Mouse (Mus musculus) heart, adult 2 months (tissue): ENCODE data around the gene Pld3.

Experiments
- CTCF ChIP-seq: fragments of 200-600 bp; IDR thresholded peaks from 2 replicates; pipeline ENCODE4 v1.8.1; 2022; ENCODE audit warnings: antibody characterized with exemption, mild to moderate bottlenecking, moderate library complexity
- EP300 ChIP-seq: fragments of 200-500 bp; IDR thresholded peaks from 2 replicates; pipeline ENCODE4 v1.6.1; 2011; ENCODE audit warnings: low read depth, low read length, control low read depth; ENCODE audit not compliant: insufficient read depth
- POLR2A ChIP-seq: fragments of 200-500 bp; IDR thresholded peaks from 2 replicates; pipeline ENCODE4 v1.6.1; 2011; ENCODE audit warnings: mild to moderate bottlenecking, low read depth, low read length, control low read depth; ENCODE audit not compliant: insufficient read depth

GRCm38 (mm10) chr7:27510809-27511208, 42.2 kb downstream of the Pld3 start:
- no peak for TF ChIP-seq POLR2A
- no peak for TF ChIP-seq CTCF
- no peak for TF ChIP-seq EP300
